Mouse (Mus musculus) heart, adult 2 months (tissue): ENCODE data around the gene Gnptab. TPM values are rescaled to one million over a fixed set of nuclear protein-coding genes. Genes with fewer than 3 reads are reported as not detected.
"Not testable (repeated sequence)": the region's sequence is repeated elsewhere in the genome, so short reads cannot be mapped to it uniquely, and the experiment has no call there.

Source experiments
- DNase-seq, 2 experiments: peaks; one replicate each; pipeline ENCODE4 v3.0.0; 2021
- H3K27ac ChIP-seq: fragments of 200-600 bp; 2 replicates; pipeline ENCODE4 v1.8.1; 2022
- H3K27me3 ChIP-seq: fragments of 200-500 bp; 2 replicates; pipeline ENCODE4 v1.6.1; 2012; ENCODE audit warnings: mild to moderate bottlenecking, low read length, inconsistent platforms, mixed read lengths; ENCODE audit not compliant: control insufficient read depth, insufficient read depth
- H3K36me3 ChIP-seq: fragments of 200-500 bp; 2 replicates; pipeline ENCODE4 v1.6.1; 2012; ENCODE audit warnings: low read length, inconsistent platforms; ENCODE audit not compliant: control insufficient read depth, insufficient read depth
- H3K4me1 ChIP-seq: fragments of 200-500 bp; 2 replicates; pipeline ENCODE4 v1.6.1; 2011; ENCODE audit warnings: low read length; ENCODE audit not compliant: control insufficient read depth, insufficient read depth
- H3K4me3 ChIP-seq: fragments of 200-600 bp; 2 replicates; pipeline ENCODE4 v1.8.1; 2022
- H3K79me2 ChIP-seq: fragments of 200-500 bp; replicated peaks from 2 replicates; pipeline ENCODE4 v1.6.1; 2012; ENCODE audit warnings: mild to moderate bottlenecking, inconsistent platforms, low read length, moderate library complexity, mixed read lengths; ENCODE audit not compliant: control insufficient read depth, insufficient read depth
- H3K9ac ChIP-seq: fragments of 200-500 bp; 2 replicates; pipeline ENCODE4 v1.6.1; 2012; ENCODE audit warnings: low read depth, mild to moderate bottlenecking, control low read depth, inconsistent platforms, low read length, mixed read lengths
- CTCF ChIP-seq: fragments of 200-600 bp; IDR thresholded peaks from 2 replicates; pipeline ENCODE4 v1.8.1; 2022; ENCODE audit warnings: antibody characterized with exemption, mild to moderate bottlenecking, moderate library complexity
- EP300 ChIP-seq: fragments of 200-500 bp; IDR thresholded peaks from 2 replicates; pipeline ENCODE4 v1.6.1; 2011; ENCODE audit warnings: low read depth, low read length, control low read depth; ENCODE audit not compliant: insufficient read depth
- POLR2A ChIP-seq: fragments of 200-500 bp; IDR thresholded peaks from 2 replicates; pipeline ENCODE4 v1.6.1; 2011; ENCODE audit warnings: mild to moderate bottlenecking, low read depth, low read length, control low read depth; ENCODE audit not compliant: insufficient read depth
- WGBS: fragments of 180-500 bp; shearing (Covaris S2); methylation state at CpG from one replicate; pipeline ENCODE4 v1.1.7; 2018; 5-methylcytosine and 5-hydroxymethylcytosine counted together
- intact Hi-C: fragments of 180-260 bp; cut with DNase I; formaldehyde crosslinking; loops from one replicate; pipeline ENCODE4 v1.15.1; 2025
- polyA plus RNA-seq: library from polyadenylated mRNA; depleted of rRNA; stranded (reverse); fragments of >200 nt; gene quantifications from 2 replicates; pipeline ENCODE4 v1.2.3, GENCODE M21; 2012
- total RNA-seq, 2 experiments: library from RNA; stranded (reverse); gene quantifications; 2 replicates each; pipeline ENCODE4 v1.2.3; 2021

The Gnptab gene
- total and polyA plus RNA-seq, 3 experiments = 11.7 to 27.6 (median 24.3) TPM

- intact Hi-C loops = no loop called here
- no peaks in the 10 kb centered on the region for H3K79me2 ChIP-seq
- no peak overlapping the region for H3K27ac ChIP-seq
- 78% methylated on average over 4 of the region's 4 CpGs for WGBS
- DNase-seq = no peak
- H3K4me1 ChIP-seq = peaks cover 1% of the 10 kb centered on the region; the same call in 1 of the 2 replicates
- no peak overlapping the region for H3K4me3 ChIP-seq
- H3K27me3 ChIP-seq = no peaks in the 10 kb centered on the region
- H3K36me3 ChIP-seq = no peaks in the 10 kb centered on the region
- H3K9ac ChIP-seq = no peak overlapping the region
- TF ChIP-seq CTCF (no peak), EP300 (no peak), POLR2A (no peak)
Measured at GRCm38 (mm10) chr10:88372436-88372835, 6.5 kb upstream of the Gnptab start.

GRCm38 (mm10) chr10:88372945-88373344 lies 6.0 kb upstream of the Gnptab start:
- H3K27me3 ChIP-seq, intact Hi-C loops, H3K9ac ChIP-seq, H3K79me2 ChIP-seq, H3K4me3 ChIP-seq, H3K27ac ChIP-seq, DNase-seq, H3K36me3 ChIP-seq, H3K4me1 ChIP-seq: not testable (repeated sequence)
- 51% methylated on average over 2 of the region's 2 CpGs for WGBS

- DNase-seq = no peak
- Histone ChIP-seq H3K4me1 (peaks cover 1% of the 10 kb centered on the region; the same call in 1 of the 2 replicates), H3K79me2 (no peaks in the 10 kb centered on the region), H3K9ac (no peak overlapping the region), H3K27ac (no peak overlapping the region), H3K27me3 (no peaks in the 10 kb centered on the region), H3K4me3 (no peak overlapping the region), H3K36me3 (no peaks in the 10 kb centered on the region)
- WGBS = 34% methylated on average over 10 of the region's 10 CpGs
- no peak for TF ChIP-seq EP300
- TF ChIP-seq POLR2A = no peak
- TF ChIP-seq CTCF = no peak
- intact Hi-C loops = loop anchor here (5.0 kb wide), 2 partner anchors 127 to 297 kb away; partner anchors contain the start of gene Chpt1
Measured at GRCm38 (mm10) chr10:88374984-88375383, 3.9 kb upstream of the Gnptab start.

GRCm38 (mm10) chr10:88376770-88377169 lies 2.2 kb upstream of the Gnptab start:
- Histone ChIP-seq H3K36me3 (no peaks in the 10 kb centered on the region), H3K27me3 (no peaks in the 10 kb centered on the region), H3K27ac (no peak overlapping the region; the same call in 1 of the 2 replicates), H3K4me1 (peaks cover 2% of the 10 kb centered on the region), H3K9ac (peak overlapping the region; percentile 28; the same call in 1 of the 2 replicates), H3K79me2 (no peaks in the 10 kb centered on the region), H3K4me3 (no peak overlapping the region; the same call in 1 of the 2 replicates)
- intact Hi-C loops = loop anchor here (1.0 to 5.0 kb wide), 4 partner anchors 50 to 349 kb away; partner anchors contain the start of gene Chpt1
- peak; percentile 87 to 89 for DNase-seq
- 1% methylated on average over 11 of the region's 11 CpGs for WGBS
- TF ChIP-seq CTCF (peak; percentile 94), EP300 (peak; percentile 71; the same call in 1 of the 2 replicates), POLR2A (no peak)

GRCm38 (mm10) chr10:88377666-88378065 lies 1.3 kb upstream of the Gnptab start:
- Histone ChIP-seq H3K27me3 (no peaks in the 10 kb centered on the region), H3K4me1 (peaks cover 2% of the 10 kb centered on the region), H3K36me3 (no peaks in the 10 kb centered on the region), H3K79me2 (no peaks in the 10 kb centered on the region), H3K27ac (no peak overlapping the region), H3K4me3 (no peak overlapping the region), H3K9ac (no peak overlapping the region)
- intact Hi-C loops = loop anchor here (1.0 to 5.0 kb wide), 4 partner anchors 49 to 353 kb away; partner anchors contain the start of genes Arl1 and Chpt1
- TF ChIP-seq EP300 (no peak), CTCF (no peak), POLR2A (no peak)
- 81% methylated on average over 4 of the region's 4 CpGs for WGBS
- no peak for DNase-seq

DNA sequence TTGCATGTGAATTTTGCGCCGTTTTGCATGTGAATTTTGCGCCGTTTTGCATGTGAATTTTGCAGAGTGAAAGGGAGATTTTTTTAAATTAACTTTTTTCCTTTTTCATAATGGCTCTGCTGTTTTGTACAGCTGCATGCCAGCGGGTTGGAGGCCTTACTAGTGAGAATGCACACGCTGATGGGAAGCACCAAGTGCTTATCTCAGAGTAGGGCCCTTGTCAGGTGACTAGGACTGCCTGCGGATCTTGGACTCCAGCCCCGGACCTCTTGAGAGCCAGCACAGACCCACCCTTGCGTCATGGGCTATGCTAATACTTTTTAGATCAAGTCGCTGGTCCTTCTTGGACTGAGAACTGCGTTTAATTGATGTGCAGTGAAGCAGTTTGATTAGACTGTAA lies 1.1 kb downstream of the Gnptab start:
- H3K79me2 ChIP-seq = no peaks in the 10 kb centered on the region
- peak overlapping the region; percentile 78 for H3K9ac ChIP-seq
- peak overlapping the region; percentile 73 for H3K4me3 ChIP-seq
- peak; percentile 69 to 78 for DNase-seq
- H3K27ac ChIP-seq = peak overlapping the region; percentile 86
- intact Hi-C loops = no loop called here
- no peaks in the 10 kb centered on the region for H3K36me3 ChIP-seq
- WGBS = 3% methylated on average over 11 of the region's 11 CpGs
- H3K27me3 ChIP-seq = no peaks in the 10 kb centered on the region
- peaks cover 7% of the 10 kb centered on the region for H3K4me1 ChIP-seq
- TF ChIP-seq POLR2A (0 out of 2 replicates have a peak, but pooled peaks have one; percentile 25), EP300 (peak; percentile 56; the same call in 1 of the 2 replicates), CTCF (no peak)
